Mouse (Mus musculus) left cerebral cortex, adult 18-20 months (tissue): ENCODE measurements around the gene Eif2b5. TPM values are rescaled to one million over a fixed set of nuclear protein-coding genes. Genes with fewer than 3 reads are reported as not detected.
A peak's percentile ranks its signal among the peaks of the same experiment; 100 is the strongest.
"Not testable (repeated sequence)": the region's sequence is repeated elsewhere in the genome, so short reads cannot be mapped to it uniquely, and the experiment has no call there.

ENCODE experiments used
- DNase-seq, 2 experiments: peaks; one replicate each; pipeline ENCODE4 v3.0.0; 2021 to 2022; ENCODE audit warnings: low spot score in 2 of 2, mixed read lengths in 1 of 2
- long read RNA-seq, 2 experiments: library from polyadenylated mRNA; stranded (forward); transcript quantifications; one replicate each; pipeline ENCODE4 v2.0.0; 2021
- total RNA-seq, 2 experiments: library from RNA; stranded (reverse); gene quantifications; 2 replicates each; pipeline ENCODE4 v1.2.3; 2021

The Eif2b5 gene
- 10 to 100 TPM; 55.8 to 65.4 TPM for total RNA-seq
- long read RNA-seq, experiment 1, transcript Eif2b5-201 (16 exons, 2,554 nt): major isoform, 107 of 140 reads
- long read RNA-seq, experiment 1, partial matches to known transcripts: 6 of 140 reads
- long read RNA-seq, experiment 1, other reads (novel, unspliced or antisense): 27 of 140 reads
- long read RNA-seq, experiment 2, transcript Eif2b5-201 (16 exons, 2,554 nt): major isoform, 100 of 126 reads
- long read RNA-seq, experiment 2, partial matches to known transcripts: 14 of 126 reads
- long read RNA-seq, experiment 2, other reads (novel, unspliced or antisense): 12 of 126 reads

DNA sequence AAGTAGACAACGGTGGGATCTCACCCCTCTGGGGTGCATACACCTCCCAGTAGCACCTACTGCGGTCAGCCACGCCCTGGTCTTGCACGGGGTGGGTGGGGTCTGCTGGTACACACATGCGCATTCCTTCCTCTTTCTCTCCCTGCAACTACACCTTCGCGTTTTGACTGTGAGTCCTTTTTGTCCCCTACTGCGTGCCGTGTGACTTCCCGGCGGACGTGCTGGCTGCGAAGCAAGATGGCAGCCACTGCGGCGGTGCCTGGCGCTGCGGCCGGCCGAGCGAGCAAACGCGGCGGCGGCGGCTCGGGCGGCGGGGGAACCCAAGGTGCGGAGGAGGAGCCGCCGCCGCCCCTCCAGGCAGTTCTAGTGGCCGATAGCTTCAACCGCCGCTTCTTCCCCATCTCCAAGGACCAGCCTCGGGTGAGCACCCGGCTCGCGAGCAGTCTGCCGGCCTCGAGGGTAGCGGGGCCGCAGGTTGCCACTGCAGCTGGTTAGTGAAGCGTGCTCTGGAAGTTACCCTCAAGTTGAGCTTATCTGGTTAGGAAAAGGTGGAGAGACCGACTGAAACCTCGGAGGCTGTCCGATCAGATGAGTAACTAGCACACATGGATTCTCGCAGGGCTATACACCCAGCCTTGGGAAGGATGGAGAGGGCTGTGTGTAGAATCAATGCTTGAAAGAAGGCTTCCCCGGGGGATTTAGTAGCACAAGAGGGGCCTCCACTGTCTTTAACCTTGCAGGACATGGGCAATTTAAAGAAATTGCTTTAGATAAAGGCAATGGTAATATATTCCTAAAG lies at the start of gene Eif2b5:
TSS of gene Eif2b5 (plus strand) at position 141 of the 799 bp plus-strand sequence.
- peak; percentile 94 to 97 for DNase-seq

- DNase-seq: no peak
Observed at GRCm38 (mm10) chr16:20451774-20452173, 46.8 kb upstream of the Eif2b5 start.

DNA sequence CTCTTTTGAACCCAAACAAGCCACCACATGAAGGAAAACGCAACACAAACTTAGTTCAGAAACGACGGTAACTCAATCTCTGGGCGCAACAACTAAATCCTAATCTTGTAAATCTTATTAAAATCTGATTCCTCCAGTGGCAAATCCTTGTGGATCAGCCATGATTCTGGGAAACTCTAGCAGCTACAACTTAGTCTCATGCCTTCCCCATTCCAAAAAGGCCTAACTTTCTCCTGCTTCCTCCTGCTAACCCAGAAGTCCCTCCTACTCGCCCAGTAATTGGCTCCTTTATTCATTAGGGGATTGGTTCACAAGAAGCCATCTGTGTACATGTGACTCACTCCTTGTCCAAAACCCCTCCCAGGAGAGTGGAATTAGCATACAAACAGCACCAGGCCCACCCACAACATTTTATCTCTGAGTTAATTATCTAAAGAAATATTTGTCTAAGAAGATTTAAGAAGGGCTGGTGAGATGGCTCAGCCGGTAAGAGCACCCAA lies 44.4 kb upstream of the Eif2b5 start:
- no peak for DNase-seq

GRCm38 (mm10) chr16:20456106-20456505 lies 42.5 kb upstream of the Eif2b5 start:
- no peak for DNase-seq

DNA sequence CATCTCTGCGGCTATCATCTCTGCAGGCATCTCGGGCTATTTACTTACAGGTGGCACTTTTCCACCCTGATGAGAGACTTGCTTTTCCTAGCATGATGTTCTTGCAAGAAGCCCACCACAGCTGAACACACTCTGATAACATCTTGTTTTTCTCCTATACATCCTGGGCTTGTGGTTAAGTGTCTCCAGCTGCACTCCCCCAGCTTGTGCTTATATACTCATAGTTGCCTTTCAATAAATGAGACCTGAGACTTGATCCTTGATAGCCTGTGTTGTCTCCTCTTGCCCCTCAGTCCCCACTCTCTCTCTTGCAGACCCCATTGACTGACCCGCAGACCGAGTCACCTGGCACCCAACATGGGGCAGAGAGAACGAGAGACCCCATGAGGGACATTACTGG lies 39.9 kb upstream of the Eif2b5 start:
- DNase-seq: not testable (repeated sequence)

DNA sequence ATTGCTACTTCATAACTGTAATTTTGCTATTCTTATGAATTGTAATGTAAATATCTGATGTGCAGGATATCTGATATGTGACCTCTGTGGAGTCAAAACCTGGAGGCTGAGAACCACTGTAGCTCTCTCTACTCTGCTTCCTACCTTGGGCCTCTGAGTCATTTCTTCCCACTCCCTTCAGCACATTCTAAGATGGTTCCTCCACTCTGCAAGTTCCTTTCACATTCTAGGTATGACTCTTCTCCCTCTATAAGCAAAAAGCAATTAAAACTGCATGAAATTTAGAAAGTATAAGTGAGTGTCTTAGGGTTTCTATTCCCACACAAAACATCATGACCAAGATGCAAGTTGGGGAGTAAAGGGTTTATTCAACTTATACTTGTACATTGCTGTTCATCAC lies 33.9 kb upstream of the Eif2b5 start:
- no peak for DNase-seq

GRCm38 (mm10) chr16:20470981-20471380 lies 27.6 kb upstream of the Eif2b5 start:
- DNase-seq: no peak

DNA sequence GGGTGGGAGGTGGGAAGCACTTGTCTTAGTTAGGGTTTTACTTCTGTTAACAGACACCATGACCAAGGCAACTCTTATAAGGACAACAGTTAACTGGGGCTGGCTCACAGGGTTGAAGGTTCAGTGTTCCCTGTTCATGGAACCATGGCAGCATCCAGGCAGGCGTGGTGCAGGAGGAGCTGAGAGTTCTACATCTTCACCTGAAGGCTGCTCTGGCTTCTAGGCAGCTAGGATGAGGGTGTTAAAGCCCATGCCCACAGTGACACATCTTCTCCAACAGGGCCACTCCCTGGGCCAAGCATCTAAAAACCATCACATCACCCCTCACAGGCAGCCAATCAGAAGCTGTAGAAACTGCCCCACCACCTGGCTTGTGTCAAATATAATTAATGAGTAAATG lies 26.9 kb upstream of the Eif2b5 start:
- no peak for DNase-seq

GRCm38 (mm10) chr16:20473748-20474147 lies 24.9 kb upstream of the Eif2b5 start:
- DNase-seq: no peak

GRCm38 (mm10) chr16:20474211-20474610 lies 24.4 kb upstream of the Eif2b5 start:
- DNase-seq: no peak

GRCm38 (mm10) chr16:20474786-20475185 lies 23.8 kb upstream of the Eif2b5 start:
- DNase-seq: no peak

- DNase-seq: no peak
Observed at GRCm38 (mm10) chr16:20475335-20475734, 23.3 kb upstream of the Eif2b5 start.

- no peak for DNase-seq
Observed at GRCm38 (mm10) chr16:20476857-20477256, 21.8 kb upstream of the Eif2b5 start.

DNA sequence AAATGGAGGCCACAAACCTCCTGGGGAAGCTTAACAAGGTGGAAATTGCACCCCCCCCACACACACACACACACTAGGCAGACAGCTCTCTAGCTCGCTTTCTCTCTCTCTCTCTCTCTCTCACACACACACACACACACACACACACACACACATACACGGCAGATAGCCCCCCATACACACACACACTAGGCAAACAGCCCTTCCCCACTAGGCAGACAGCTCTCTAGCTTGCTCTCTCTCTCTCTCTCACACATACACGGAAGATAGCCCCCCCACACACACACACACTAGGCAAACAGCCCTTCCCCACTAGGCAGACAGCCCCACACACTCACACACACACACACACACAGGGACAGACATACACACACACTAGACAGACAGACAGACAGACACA lies 21.3 kb upstream of the Eif2b5 start:
- DNase-seq: no peak

DNA sequence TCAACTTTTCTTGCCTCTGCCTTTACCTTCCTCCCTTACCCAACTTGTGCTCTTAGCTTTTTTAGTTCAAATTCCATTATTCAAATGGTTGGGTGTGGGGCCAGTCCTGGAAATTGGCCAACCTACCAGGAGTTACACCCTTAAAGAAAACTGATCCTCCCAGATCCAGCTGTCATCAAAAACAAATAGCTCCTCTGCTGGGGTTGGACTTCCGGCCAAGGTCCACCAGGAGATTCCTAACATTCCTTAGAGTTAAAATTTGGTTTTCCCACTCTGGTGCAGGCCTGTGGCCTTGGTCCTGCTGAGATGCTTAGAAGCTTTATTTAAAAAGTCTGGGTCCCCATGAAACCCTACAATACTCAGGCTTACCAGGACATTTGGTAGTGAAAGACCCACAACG lies 20.1 kb upstream of the Eif2b5 start:
- DNase-seq: no peak

GRCm38 (mm10) chr16:20479026-20479760 lies 19.4 kb upstream of the Eif2b5 start:
- not testable (repeated sequence) for DNase-seq

- peak in 1 of 2 experiments; percentile 36 for DNase-seq
Observed at GRCm38 (mm10) chr16:20480115-20480514, 18.5 kb upstream of the Eif2b5 start.

DNA sequence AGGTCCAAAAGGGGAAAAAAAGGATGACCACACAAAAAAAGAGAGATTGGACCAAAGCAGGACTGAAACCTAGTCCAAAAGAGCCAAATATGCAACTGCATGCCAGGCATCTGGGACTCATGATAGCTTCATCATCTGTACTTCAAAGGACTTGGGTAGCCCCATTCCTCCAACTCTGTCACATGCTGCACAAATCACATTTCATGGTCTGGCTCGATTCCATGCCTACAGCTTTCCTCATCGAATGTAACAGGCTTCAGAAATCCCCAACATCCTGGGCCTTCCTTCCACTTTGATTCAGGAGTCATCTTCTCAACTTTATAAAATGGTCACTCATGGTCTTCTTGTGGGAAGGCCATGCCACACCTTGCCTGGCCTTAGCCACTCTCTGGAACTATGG lies 16.9 kb upstream of the Eif2b5 start:
- no peak for DNase-seq

DNA sequence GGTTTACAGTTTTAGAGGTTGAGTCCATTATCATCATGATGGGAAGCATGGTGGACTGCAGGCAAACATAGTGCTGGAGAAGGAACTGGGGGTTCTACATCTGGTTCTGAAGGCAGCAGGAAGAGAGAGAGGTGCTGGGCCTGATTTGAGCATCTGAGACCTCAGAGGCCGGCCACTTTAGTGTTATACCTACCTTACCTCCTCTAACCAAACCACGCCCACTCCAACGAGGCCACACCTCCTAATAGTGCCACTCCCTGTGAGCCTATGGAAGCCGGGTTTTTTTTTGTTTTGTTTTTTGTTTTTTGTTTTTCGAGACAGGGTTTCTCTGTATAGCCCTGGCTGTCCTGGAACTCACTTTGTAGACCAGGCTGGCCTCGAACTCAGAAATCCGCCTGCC lies 14.9 kb upstream of the Eif2b5 start:
- not testable (repeated sequence) for DNase-seq

- no peak for DNase-seq
Observed at GRCm38 (mm10) chr16:20485061-20485460, 13.6 kb upstream of the Eif2b5 start.

- DNase-seq: no peak
Observed at GRCm38 (mm10) chr16:20486048-20486447, 12.6 kb upstream of the Eif2b5 start.

DNA sequence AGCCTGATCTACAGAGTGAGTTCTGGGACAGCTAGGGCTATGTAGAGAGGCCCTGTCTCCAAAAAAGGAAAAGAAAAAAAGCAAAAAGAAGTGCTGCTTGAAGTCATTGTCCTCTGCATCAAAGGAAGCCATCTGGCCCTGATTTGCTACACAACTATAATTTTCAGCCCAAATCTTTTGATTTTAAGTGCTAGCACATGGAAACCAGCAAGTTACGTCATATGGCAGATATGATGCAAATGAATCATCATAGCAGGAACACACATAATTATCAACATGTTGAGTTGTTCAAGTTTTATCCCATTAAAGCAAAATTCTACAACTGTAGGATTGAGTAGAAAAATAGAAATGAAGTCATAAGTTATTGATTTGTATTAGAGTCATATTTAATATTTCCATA lies 10.5 kb upstream of the Eif2b5 start:
- DNase-seq: no peak
